Mouse (Mus musculus) frontal cortex, postnatal 10 days (tissue): ENCODE measurements around the gene Grm7.

Experiments used
- DNase-seq, 2 experiments: peaks; one replicate each; pipeline ENCODE4 v3.0.0; 2022; ENCODE audit warnings: low spot score in 2 of 2, mixed read lengths in 1 of 2

Grm7 gene

GRCm38 (mm10) chr6:110645411-110646361, at the start of gene Grm7:
Gene Grm7, plus strand, starts transcription at chr6:110645581.
- DNase-seq = peak; percentile 45 to 61

GRCm38 (mm10) chr6:110645041-110645410, 355 bp upstream of the Grm7 start:
- DNase-seq = no peak

GRCm38 (mm10) chr6:110646901-110647300, 1.5 kb downstream of the Grm7 start:
- DNase-seq = peak; percentile 16 to 36

GRCm38 (mm10) chr6:110649227-110649626, 3.8 kb downstream of the Grm7 start:
- DNase-seq = peak in 1 of 2 experiments; percentile 6

GRCm38 (mm10) chr6:110653361-110654001, 8.1 kb downstream of the Grm7 start:
- DNase-seq = no peak

- no peak for DNase-seq
Observed at GRCm38 (mm10) chr6:110664436-110664835, 19.1 kb downstream of the Grm7 start.

GRCm38 (mm10) chr6:110668447-110668846, 23.1 kb downstream of the Grm7 start:
- no peak for DNase-seq

- DNase-seq = no peak
Observed at GRCm38 (mm10) chr6:110690954-110691353, 45.6 kb downstream of the Grm7 start.

- no peak for DNase-seq
Observed at GRCm38 (mm10) chr6:110709763-110710162, 64.4 kb downstream of the Grm7 start.

- DNase-seq = no peak
Observed at GRCm38 (mm10) chr6:110714943-110715342, 69.6 kb downstream of the Grm7 start.

GRCm38 (mm10) chr6:110723371-110723770, 78.0 kb downstream of the Grm7 start:
- DNase-seq = no peak

GRCm38 (mm10) chr6:110733914-110734313, 88.5 kb downstream of the Grm7 start:
- no peak for DNase-seq

GRCm38 (mm10) chr6:110743981-110744670, 98.7 kb downstream of the Grm7 start:
- DNase-seq = no peak

- DNase-seq = no peak
Observed at GRCm38 (mm10) chr6:110755921-110756320, 110.5 kb downstream of the Grm7 start.

- no peak for DNase-seq
Observed at GRCm38 (mm10) chr6:110769588-110769987, 124.2 kb downstream of the Grm7 start.

- DNase-seq = no peak
Observed at GRCm38 (mm10) chr6:110772652-110773051, 127.3 kb downstream of the Grm7 start.

- no peak for DNase-seq
Observed at GRCm38 (mm10) chr6:110776046-110776445, 130.7 kb downstream of the Grm7 start.

- DNase-seq = no peak
Observed at GRCm38 (mm10) chr6:110785497-110785928, 140.1 kb downstream of the Grm7 start.

- DNase-seq = no peak
Observed at GRCm38 (mm10) chr6:110792696-110793095, 147.3 kb downstream of the Grm7 start.

- no peak for DNase-seq
Observed at GRCm38 (mm10) chr6:110807481-110807880, 162.1 kb downstream of the Grm7 start.

GRCm38 (mm10) chr6:110812214-110812613, 166.8 kb downstream of the Grm7 start:
- DNase-seq = no peak

- DNase-seq = peak in 1 of 2 experiments; percentile 7
Observed at GRCm38 (mm10) chr6:110818236-110818635, 172.9 kb downstream of the Grm7 start.
